Mouse (Mus musculus): ENCODE data around the gene Zfp597.

The Zfp597 gene

DNA sequence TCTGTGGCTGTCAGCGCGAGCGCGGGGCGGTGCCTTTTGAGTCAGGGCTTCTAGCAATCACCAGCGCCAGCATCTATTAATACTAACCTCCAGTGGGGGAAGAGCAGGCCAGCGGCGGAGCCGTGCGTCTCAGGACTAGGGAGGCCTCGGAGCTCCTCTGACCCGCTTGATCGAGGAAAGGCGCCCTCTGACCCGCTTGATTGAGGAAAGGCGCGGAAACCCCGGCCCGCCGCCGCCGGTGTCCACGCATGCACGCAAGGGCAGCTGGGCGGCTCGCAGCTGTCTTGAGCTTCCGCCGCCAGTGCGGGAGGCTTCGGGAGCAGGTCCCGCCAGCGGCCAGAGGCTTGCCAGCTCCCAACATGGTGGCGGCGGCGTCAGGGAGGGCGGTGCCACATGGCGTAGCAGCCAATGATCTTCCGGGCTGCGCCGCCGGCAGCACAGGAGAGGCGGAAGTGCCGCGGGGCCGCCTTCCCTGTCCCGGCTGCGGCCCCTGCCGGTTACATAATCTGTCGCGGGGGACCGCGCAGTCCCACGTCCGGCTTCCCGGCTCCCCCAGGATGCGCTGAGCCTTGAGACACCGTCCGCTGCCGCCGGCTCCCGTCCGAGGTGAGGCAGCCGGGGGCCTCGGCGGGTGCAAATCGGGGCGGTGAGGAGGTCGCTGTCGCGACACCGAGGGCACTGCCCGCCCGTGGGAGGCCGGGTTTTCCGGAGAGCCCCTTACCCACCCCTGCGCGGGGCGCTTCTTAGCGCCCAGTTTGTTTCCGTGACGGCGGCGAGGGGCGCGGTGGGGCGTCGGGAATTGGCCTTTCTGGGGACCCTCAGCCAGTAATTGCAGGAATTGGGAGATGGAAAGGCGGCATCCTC lies at the start of gene Zfp597, which contains the start of gene Gm20695:
TSS of gene Zfp597 (minus strand) at position 361 of the 864 bp plus-strand sequence.
TSS of gene Gm20695 (plus strand) at position 448 of the 864 bp plus-strand sequence.
- peak; percentile 92 for DNase-seq

DNA sequence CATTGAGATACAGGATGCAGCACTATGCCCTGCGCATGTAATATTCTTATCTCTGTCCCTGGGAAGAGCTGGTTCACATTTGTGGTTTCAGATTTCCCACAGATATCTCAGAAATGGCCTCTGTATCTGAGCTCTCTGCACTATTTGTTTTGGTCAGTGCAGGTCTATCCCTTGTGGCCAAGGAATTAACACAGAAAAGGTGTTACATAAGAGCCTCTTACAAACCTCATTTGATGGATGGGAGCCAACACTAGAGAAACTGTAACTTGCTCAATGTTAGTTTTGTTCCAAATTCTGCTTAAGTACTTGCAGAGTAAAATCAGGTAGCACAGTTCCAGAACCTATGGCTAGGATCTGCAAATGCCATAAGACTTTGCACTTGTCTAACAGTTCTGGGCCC lies 49.7 kb upstream of the Zfp597 start:
- peak; percentile 10 for DNase-seq

DNA sequence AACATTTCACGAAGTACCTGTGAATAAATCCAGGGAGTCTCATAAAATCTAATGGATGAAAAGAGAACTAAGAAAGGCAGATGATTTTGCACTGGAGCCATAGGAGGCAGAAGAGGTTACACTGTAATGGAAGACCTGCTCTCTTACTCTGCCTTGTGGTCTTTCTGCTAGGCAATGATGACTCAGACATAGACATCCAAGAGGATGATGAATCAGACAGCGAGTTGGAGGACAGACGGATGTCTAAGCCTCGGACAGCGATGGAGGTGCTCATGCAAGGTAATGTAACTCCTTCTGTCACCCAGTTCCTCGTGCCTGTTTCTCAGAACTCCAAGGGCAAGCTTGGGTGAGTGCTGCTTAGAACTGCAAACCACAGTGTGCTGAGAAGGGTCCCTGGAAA lies 49.2 kb upstream of the Zfp597 start:
- DNase-seq = no peak

DNA sequence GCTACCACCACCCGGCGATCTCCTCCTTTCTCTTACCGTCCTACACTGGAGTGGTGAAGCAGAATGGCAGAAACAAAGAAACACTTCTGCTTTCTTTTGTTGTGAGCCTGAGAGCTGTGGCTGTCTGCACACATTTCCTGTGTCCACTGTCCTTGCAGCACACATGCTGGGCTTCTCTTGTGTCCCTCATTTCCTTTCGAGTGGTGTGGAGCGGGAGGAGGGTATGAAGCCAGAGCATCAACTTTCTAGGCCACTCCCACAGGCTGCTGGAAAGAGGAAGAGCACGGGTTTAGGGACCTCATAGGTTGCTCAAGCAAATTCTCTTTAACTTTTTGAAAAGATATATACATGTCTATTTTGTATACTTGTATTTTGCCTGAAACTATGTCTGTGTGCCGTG lies 44.8 kb upstream of the Zfp597 start:
- no peak for DNase-seq

DNA sequence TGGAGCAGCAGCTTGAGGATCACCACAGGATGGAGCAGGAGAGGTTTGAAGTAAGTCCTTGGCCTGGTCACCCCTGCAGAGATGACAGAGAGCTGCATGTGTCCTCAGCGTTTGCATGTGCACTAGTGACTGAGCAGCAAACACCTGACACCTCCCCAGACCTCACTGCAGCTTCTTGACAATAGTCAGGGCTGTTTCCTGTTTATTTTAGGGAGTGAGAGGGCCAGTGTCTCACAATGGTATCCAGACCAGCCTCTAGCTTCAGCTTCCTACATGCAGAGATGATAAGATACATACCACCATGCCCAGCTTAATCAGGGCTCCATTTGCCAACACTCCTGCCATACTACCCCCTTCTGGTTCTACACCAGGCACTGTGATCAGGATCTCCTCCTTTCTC lies 44.2 kb upstream of the Zfp597 start:
- no peak for DNase-seq

DNA sequence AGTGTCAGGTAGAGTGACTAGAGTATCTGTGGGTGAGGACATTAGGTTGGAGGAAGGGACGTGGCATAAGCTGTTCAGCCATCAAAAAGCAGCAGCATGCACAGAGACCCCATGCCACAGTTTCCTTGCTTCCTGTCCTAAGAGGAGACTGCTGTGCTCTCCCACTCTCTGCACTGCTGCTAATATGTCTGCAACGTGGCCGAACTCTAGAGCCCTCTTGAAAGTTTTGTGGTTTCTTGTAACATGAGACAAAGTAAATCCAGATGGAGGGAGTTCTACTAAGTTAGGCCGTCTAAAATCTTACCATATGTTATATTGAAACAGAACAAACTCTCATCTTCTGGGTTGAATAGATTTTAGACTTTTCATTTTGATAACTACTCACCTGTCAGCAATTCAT lies 39.6 kb upstream of the Zfp597 start:
- DNase-seq = no peak

DNA sequence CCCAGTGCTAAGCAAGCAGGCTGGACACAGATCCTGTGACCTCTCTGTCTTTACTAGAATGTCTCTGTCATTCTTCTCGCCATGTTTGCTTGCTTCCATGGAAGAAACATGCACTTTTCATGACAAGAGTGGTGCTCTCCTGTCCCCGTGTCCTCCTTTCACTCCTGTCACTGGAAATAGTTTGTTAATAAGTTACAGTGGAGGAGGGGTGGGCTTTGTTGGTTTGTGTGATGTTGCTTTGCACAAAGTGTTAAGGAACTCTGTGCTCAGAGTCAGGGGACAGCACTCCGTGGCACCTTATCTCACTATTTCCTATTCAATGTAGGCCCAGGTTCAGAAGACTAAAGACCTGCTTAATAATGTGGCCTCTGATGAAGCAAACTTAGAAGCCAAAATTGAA lies 39.2 kb upstream of the Zfp597 start:
- DNase-seq = no peak

DNA sequence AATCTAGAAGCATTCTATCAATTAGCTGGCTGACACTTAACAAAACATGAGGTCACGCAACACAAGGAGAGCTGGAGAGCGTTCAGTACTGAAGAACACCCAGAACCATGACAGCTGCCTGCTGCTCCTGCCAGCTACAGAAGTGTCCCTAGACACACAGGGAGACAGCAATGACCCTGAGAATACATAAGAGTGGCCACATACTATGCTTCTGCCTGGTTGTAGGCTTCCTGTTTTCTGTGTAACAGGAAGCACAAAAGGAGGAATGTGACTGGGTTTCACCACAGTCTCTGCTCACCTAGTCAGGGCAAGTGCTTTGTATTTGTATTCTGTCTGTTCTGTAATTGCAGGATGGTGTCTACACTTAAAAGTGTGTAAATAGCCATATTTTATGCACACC lies 36.4 kb upstream of the Zfp597 start:
- no peak for DNase-seq

DNA sequence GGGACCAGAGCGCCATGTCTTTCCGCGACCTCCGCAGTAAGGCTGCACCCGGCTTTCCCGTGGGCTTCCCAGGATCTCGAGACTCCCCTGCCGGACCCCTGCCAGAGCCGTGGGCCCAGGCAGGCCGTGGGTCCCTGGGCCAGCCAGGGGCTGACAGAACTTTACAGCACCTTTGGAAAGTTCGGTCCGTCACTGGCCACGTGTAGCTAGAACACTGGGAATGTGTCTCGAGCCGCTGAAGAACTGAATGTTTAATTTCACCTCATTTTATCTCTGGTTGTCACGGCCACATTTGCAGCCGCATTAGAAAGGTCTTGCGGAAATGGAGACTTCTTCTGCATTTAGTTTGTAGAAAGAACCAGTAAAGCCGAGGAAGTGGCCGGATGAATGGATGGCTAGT lies 24.8 kb upstream of the Zfp597 start:
- no peak for DNase-seq

DNA sequence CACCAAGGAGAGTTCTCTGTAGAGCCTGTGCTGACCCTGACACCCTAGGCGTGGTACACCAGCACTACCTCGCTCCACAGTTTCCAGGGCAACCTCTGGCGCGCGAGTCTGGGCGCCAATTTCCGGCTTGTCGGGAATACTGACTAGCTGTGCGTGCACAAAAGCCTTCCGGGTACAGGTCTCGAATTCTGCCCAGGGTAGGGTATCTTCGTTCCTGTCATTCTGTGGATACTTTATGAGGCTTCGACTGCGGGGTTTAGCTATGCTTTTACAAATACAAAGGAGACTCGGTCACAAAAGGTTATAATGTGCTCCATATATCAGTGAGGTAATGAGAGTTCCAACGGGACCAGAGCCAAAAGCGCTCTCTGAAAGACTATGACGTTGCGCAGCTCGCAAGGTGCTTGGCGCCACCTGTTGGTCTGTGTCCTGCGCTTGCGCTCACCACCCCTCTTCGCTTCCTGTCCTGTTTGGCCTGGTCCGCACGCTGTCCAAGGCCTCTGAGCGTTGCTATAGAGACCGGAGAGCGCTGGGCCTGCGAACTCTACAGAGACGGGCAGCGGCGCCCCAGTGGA lies 24.3 kb upstream of the Zfp597 start, which contains the start of the genes 1700037C18Rik and Cluap1:
TSS of gene 1700037C18Rik (minus strand) at position 153 of the 575 bp plus-strand sequence.
TSS of gene Cluap1 (plus strand) at position 265 of the 575 bp plus-strand sequence.
- peak; percentile 96 for DNase-seq

DNA sequence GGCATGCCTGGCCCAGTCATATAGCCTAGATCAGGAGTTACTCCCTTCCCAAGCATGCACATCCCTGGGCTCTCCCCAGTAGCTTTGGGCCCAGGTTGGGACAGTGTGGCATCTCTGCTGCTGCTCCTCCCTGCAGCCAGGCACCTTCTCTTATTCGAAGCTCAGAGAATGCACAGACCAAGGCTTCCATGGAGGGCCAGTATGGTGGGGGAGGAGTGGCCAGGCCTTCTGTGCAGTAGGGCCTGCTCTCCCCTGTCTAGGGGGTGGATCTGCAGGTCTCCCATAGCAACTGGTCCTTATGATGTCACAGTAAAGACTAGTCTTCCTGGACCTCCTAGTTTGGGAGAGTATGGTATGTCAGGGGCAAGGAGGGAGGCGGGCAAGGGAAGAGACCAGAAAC lies 23.1 kb upstream of the Zfp597 start:
- no peak for DNase-seq

DNA sequence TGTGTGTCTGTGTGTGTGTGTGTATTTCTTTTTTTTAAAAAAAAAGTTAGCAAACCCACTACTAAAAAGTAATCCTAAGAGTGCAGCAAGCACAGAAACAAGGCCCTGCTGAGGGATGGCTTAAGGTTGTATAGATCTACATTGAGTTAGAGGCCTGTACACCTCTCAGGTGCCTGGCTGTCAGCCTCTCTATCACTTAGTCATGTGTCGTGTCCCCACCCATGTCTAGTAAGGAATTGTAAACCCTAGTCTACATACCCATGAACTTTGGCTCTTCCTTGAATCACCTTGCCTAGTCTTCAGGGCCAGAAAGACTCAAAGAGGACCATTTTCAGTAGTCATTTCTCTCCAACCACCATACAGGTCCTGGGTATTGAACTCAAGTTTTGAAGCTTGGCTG lies 12.2 kb upstream of the Zfp597 start:
- DNase-seq = no peak

DNA sequence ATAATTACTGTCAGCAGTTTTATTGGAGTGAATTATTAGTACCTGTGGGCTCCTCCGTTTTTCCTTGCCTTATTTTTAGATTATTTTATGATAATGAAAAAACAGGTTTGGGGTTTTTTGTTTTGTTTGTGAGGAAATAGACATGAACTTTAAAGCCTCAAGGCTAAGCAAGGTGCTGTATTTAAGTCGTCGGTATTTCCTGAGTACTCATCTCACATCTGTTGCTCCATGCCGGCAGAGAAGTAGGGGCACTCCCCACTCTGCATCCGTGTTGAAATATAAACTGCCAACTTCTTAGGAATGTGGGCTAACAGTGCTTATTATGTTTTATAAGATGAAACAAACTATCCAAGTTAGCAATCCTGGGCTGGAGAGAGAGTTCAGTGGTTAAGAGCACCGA lies 11.7 kb upstream of the Zfp597 start:
- no peak for DNase-seq

DNA sequence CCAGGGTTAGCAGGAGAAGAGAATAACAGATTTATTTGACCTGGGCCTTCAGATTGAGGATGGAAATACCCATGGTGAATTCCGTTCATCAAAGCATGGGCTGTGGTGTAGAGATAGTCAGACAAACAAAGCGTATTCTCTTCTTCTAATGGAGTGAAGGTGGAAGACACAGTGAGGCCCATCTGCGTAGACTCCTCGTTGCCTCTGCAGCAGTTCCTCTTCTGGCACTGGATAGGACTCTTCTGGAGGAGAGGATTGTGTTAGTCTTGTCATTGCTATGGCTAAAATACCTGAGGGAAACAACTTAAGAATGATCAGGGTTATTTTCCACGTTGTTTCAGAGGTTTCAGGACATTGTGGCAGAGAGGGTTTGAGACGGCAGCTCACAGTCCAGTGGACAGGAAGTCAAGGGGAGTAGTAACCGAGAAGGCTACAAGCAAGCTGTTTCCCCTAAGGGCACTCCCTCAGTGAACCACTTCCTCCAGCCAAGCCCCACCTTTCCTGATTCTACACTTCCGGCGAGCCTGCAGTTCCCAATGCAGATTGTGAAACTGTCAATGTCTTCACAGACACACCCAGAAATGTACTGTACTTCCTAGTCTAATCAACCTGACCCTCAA lies 10.9 kb upstream of the Zfp597 start:
- peak; percentile 28 for DNase-seq

DNA sequence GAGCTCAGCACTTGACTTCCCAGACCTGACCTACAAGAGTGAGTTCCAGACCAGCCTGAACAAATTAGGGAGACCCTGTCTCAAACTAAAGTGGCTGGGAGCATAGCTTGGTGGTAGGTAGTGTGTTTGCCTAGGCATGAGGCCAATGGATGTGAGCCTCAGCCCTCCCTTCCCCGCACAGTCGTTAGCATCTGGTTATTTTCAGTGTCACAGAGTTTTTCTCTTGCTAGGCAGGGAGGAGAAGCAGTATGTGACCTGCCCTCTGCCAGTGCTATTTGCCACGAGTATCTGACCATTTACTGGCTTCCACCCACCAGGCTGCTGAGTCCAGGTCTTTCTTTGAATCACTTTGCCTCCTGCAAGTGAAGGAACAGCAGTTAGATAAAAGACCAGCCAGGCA lies 9.4 kb upstream of the Zfp597 start:
- no peak for DNase-seq

DNA sequence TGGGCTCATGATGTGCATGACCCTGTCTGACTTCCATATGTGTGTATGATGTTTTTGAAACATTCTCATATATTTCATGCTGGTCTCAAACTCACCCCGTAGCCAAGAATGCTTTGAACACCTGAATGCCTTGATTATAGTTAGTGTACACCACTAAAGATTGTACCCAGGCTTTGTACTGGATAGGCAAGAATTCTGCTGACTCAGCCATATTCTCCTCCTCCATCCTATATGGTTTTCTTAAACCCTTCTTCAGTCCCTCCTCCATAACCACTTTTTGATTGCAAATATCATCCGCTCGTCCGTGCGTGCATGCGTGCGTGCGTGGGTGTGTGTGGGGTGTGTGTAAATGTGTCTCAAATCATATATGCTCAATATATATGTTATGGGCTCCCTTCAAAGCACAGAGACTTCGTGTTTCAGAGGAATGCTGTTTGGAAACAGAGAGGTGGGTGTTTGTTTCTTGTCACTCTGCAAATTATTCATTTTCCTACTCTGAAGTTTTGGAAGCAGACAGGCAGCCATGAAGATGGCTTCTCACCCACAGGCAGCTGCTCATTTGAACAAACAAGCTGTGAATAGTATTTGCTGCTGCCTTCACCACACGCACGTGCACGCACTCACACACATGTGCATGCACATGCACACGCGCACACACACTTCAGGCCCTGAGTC lies 7.4 kb upstream of the Zfp597 start:
- no peak for DNase-seq

DNA sequence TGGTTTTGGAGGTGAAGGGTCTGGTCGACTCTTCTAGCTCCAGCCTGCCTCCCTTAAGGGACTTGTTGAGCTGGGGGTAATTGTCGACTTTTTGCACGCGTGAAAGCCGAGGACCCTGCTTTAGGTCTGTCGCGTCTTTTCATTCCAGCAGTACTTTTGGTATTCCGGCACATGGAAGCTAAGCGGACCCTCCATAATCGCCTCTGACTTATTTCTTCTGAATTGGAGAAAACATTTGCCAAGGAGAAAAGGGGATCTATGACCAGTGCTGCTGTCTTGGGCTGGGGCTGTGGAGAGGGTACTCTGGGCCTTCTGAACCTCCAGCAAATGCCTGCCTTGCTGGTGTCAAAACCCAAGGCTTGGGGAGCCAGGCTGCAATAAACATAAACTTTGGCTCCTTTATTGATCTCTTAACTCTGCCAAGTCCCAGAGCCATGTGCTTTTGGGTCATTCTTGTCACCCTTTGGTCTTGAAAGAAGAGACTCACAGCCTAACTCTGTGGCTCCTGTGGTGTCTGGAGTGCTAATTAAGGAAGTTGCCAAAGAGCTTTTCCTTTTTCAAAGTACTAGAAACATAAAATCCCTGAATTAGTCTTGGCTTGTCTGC lies 807 bp upstream of the Zfp597 start:
- DNase-seq = peak; percentile 27

DNA sequence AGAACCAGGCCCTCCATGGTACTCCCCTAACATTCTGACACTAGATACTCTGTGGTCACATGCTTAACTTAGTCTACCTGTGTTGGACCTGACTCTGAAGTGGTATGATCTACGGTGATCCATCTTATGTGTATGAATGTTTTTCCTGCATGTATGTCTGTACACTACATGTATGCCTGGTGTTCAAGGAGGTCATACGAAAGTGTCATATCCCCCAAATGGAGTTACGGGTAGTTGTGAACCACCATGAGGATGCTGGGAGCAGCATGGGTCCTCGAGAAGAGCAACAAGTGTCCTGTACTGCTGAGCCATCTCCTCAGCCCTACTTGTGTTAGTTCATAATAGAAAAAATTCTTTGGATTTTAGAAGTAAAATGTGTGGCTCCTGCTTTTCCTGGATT lies 8.0 kb downstream of the Zfp597 start:
- no peak for DNase-seq

DNA sequence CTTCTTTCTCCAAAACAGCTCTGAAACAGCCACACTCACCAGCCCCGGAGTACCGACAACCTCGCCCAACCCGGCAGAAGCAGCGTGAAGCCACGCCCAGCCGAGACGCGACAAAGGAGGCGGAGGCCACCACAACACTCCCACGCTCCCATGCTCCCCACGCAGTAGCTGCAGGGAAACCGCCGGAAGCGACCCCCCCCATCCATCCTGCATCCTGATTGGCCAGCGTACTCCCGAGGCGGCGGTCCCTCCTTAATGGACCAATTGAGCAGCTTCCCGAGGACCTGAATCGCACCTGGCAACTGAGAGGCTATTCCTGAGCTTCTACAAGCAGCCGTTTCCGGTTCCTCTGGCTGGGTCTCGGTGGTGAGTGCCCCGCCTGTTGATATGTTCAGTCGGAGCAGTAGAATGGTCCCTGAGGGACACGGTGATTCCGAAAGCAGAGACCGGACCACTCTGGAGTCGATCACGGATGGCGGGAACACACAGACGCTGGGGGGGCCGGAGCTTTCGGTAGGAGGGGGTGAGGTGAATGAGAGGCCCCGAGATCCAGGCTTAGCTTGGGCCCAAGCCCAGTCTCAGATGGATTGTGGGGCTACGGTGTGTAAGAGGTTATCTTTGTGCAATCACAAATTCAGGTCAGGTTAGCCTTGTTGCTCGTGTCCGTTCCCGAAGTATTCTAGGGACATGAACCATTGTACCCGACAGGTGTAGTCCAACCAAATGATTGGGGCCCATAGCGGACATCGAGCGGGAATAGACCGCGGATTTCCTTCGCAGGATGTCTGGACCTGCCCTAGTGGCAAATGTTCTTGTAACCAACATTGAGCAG lies 11.9 kb downstream of the Zfp597 start, which contains the start of gene Naa60:
TSS of gene Naa60 (plus strand) at position 160 of the 832 bp plus-strand sequence.
- peak; percentile 93 for DNase-seq

DNA sequence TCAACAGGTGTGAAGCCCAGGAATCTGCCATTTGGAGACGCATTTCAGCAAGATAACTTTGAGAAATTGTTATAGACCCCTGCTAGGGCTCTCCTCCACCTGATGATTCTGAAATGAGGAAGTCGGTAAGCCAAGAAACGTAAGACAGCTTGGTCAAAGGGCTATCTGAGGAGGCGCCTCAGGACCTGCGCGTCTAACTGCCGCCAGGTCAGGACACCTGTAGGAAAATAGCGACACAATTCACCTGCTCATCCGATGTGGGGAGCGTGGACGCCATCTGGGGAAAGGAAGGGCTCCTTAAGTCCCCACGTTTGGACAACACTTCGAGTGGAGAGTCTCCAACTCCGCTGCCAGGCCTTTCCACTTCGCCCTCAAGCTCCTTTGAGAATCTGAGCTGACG lies 12.5 kb downstream of the Zfp597 start:
- DNase-seq = no peak

DNA sequence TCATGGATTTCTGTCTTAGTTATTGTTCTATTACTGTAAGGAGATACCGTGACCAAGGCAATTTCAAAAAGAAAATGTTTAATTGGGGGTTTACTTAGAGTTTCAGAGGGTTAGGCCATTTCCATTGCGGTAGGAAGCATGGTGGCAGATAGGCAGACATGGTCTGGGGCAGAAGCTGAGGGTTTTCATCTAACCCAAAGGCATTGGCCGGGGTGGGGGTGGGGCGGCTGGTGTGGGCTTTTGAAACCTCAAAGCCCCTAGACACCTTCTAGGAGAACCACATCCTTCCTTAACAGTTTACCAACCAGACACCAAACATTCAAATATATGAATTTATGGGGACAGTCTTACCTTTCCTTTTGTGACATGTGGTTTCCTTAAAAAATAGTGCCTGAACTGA lies 25.1 kb downstream of the Zfp597 start:
- no peak for DNase-seq

DNA sequence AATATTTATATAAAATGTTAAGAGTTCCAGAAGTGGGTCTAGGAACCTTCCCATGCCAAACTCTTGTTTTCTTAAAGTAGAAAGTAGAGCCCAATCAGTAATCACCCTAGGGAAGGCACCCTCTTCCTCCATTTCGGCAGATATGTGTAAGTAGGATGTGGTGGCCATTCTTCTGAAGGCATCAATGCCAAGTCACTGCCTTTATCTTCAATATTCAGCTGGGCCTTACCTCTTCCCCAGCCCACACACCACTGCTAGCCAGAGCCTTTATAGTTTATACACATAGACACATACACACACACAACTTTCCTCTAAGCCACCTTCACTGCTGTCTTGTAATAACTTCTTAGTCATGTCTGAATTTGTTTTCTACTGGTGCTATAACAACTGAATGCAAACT lies 28.6 kb downstream of the Zfp597 start:
- no peak for DNase-seq

All from kidney, adult 11 months (tissue).